Mouse (Mus musculus) megakaryocyte, embryonic 14.5 days (primary cell): ENCODE data around the gene Rhebl1. TPM values are rescaled to one million over a fixed set of nuclear protein-coding genes. Genes with fewer than 3 reads are reported as not detected.

Source experiments
- H3K27me3 ChIP-seq: replicated peaks from 2 replicates; pipeline ENCODE3; 2012; ENCODE audit warnings: inconsistent platforms
- H3K36me3 ChIP-seq: replicated peaks from 2 replicates; pipeline ENCODE3; 2012; ENCODE audit warnings: low read length, inconsistent platforms, mixed read lengths
- H3K4me1 ChIP-seq: 2 replicates; pipeline ENCODE4 v1.6.1; 2012; ENCODE audit warnings: inconsistent platforms
- H3K4me3 ChIP-seq: replicated peaks from 2 replicates; pipeline ENCODE3; 2012; ENCODE audit warnings: moderate library complexity, mild to moderate bottlenecking, inconsistent platforms
- H3K9me3 ChIP-seq: 2 replicates; pipeline ENCODE4 v1.6.1; 2012; ENCODE audit warnings: inconsistent platforms
- FLI1 ChIP-seq: IDR thresholded peaks from 2 replicates; pipeline ENCODE4 v1.6.1; 2012; ENCODE audit warnings: low read length, inconsistent platforms, mixed read lengths
- GATA1 ChIP-seq: IDR thresholded peaks from 3 replicates; pipeline ENCODE4 v1.6.1; 2012; ENCODE audit warnings: mixed read lengths, low read length, inconsistent platforms, borderline replicate concordance
- polyA plus RNA-seq: library from polyadenylated mRNA; stranded (reverse); fragments of >175 nt; gene quantifications from 2 replicates; pipeline ENCODE4 v1.2.3, GENCODE M21; 2012; ENCODE audit warnings: low replicate concordance; ENCODE audit not compliant: insufficient read depth

Gene Rhebl1
- polyA plus RNA-seq, 1 experiment = 0.19 TPM

DNA sequence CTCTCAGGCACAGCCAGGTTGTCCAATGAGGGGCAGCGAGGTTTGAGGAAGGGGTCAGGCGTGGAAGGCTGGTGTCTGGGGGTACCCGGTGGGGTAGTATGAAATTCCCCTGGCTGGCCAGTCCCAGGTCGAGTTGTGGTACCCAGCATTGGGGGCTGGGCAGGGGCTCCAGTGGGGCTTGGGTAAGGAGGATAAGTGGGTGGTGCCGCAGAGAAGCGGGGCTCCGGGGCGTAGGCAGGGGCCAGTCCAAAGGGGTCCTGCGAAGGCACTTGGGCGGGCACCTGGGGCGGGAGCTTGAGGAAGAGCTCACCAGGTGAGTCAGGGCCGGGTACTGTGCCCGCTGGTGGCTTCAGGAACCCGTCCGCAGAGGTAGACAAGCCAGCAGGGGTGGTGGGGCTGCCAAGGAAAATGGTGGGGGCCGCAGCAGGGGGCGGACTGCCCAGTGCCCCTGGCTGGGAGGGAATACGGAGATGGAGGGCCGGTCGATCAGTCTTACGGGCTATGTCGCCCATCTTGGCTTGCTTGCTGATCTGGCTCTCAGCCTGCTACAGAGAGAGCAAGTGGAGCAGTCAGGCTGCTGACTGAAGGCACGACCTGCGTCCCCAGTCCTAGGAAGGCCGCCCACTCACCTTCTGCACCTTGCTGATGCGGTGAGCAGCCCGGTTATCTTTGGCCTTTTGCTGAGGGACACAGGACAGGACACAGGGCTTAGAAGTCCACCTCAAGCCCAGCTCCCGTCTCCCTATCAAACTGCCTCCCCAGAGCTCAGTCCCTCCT lies 41.0 kb downstream of the Rhebl1 start:
- H3K27me3 ChIP-seq = no peaks in the 10 kb centered on the region
- H3K4me1 ChIP-seq = peaks cover 20% of the 10 kb centered on the region
- TF ChIP-seq FLI1 = no peak
- no peaks in the 10 kb centered on the region for H3K9me3 ChIP-seq
- H3K36me3 ChIP-seq = peaks cover 100% of the 10 kb centered on the region
- H3K4me3 ChIP-seq = no peak overlapping the region

DNA sequence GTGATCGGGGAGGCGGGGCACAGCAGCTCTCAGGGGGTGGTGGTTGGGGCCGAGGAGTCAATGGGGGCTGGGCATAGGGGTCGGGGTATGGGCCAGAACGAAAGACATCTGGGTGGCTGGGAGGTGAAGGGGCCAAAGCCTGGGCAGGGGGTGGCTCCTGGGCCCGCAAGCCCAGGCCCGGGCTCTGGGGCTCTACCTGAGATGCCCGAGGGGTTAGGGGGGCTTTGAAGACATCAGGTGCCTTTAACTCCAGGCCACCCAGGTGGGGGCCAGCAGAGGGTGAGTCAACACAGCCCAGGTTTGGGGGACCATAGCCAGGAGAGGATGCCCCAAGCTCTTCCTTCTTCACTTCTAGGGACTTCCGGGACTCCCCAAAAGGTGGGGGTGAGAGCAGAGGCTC lies 41.6 kb downstream of the Rhebl1 start:
- TF ChIP-seq GATA1 = no peak
- TF ChIP-seq FLI1 = no peak
- Histone ChIP-seq H3K36me3 (peaks cover 100% of the 10 kb centered on the region), H3K9me3 (no peaks in the 10 kb centered on the region), H3K4me3 (no peak overlapping the region), H3K27me3 (no peaks in the 10 kb centered on the region), H3K4me1 (peaks cover 26% of the 10 kb centered on the region)

GRCm38 (mm10) chr15:98852071-98852470 lies 42.3 kb downstream of the Rhebl1 start:
- no peaks in the 10 kb centered on the region for H3K9me3 ChIP-seq
- H3K4me3 ChIP-seq = no peak overlapping the region
- peaks cover 32% of the 10 kb centered on the region for H3K4me1 ChIP-seq
- H3K36me3 ChIP-seq = peaks cover 100% of the 10 kb centered on the region
- TF ChIP-seq FLI1 (no peak), GATA1 (no peak)
- no peaks in the 10 kb centered on the region for H3K27me3 ChIP-seq

DNA sequence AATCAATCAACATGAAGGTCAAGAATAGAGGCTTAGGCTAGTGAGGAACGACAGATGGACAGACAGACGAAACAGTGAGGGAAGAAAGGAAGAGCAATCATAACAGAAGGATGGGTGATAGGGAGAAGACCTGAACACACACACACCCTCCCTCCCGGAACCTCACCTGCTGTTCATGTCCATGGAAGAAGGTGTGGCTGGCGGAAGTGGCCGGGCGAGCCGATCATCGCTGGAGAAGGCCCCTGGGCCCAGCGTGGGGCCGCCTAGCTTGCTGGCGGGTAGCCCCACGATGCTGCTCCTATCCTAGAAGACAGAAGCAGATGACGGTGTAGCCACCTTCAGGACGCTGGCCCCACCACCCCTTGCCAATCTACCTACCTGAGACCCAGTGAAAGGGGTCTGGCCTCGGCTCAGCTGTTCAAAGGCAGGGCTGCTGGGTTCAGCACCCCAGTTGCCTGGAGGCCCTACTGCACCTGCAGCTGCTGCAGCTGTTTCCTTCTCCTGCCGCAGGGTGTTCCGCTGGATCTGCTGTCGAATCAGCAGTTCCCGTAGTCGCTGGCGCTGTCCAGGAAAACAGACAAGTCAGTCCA lies 43.0 kb downstream of the Rhebl1 start:
- Histone ChIP-seq H3K36me3 (peaks cover 100% of the 10 kb centered on the region), H3K27me3 (no peaks in the 10 kb centered on the region), H3K9me3 (no peaks in the 10 kb centered on the region), H3K4me1 (peaks cover 35% of the 10 kb centered on the region), H3K4me3 (no peak overlapping the region)
- no peak for TF ChIP-seq FLI1

GRCm38 (mm10) chr15:98850668-98851067 lies 43.7 kb downstream of the Rhebl1 start:
- TF ChIP-seq GATA1 (no peak), FLI1 (no peak)
- Histone ChIP-seq H3K4me1 (peaks cover 41% of the 10 kb centered on the region), H3K27me3 (no peaks in the 10 kb centered on the region), H3K9me3 (no peaks in the 10 kb centered on the region), H3K36me3 (peaks cover 100% of the 10 kb centered on the region), H3K4me3 (no peak overlapping the region)

DNA sequence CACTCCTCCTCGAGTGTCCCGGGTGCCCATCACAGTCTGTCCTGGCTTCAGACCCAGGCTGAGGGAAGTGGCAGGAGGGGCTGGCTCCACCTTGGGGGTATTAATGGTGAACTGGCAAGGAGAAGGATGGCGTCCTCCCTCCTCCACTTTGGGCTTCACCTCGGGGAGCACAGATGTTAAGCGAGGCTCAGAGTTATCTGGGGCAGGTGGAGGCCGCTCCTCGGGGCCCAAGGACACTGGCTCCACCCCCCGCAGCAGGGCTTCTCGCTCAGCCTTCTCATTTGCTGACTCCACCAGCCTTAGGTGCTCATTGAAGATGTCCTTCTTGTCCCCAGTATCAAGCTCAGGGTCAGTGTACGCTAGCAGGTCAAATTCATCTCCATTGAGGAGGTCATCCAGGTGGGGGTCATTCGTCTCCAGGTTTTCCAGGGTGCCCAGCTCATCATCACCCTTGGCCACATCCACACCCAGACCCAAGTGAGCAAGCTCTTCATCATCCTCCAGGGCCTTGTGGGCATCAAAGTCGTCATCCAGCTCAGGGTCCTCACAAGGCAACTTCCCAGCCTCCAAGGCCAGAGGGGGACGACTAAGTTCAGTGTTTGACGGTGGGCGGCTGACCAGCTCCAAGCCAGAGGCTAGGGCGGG lies 44.3 kb downstream of the Rhebl1 start:
- Histone ChIP-seq H3K27me3 (no peaks in the 10 kb centered on the region), H3K4me3 (no peak overlapping the region), H3K9me3 (no peaks in the 10 kb centered on the region), H3K36me3 (peaks cover 100% of the 10 kb centered on the region), H3K4me1 (peaks cover 41% of the 10 kb centered on the region)
- no peak for TF ChIP-seq GATA1
- TF ChIP-seq FLI1 = no peak

- no peaks in the 10 kb centered on the region for H3K9me3 ChIP-seq
- peaks cover 41% of the 10 kb centered on the region for H3K4me1 ChIP-seq
- H3K4me3 ChIP-seq = no peak overlapping the region
- no peaks in the 10 kb centered on the region for H3K27me3 ChIP-seq
- TF ChIP-seq GATA1 (no peak), FLI1 (no peak)
- H3K36me3 ChIP-seq = peaks cover 100% of the 10 kb centered on the region
Observed at GRCm38 (mm10) chr15:98849165-98849564, 45.2 kb downstream of the Rhebl1 start.

GRCm38 (mm10) chr15:98846140-98846539 lies 48.2 kb downstream of the Rhebl1 start:
- no peak overlapping the region for H3K4me3 ChIP-seq
- TF ChIP-seq FLI1 (no peak), GATA1 (no peak)
- H3K36me3 ChIP-seq = peaks cover 100% of the 10 kb centered on the region
- no peaks in the 10 kb centered on the region for H3K27me3 ChIP-seq
- no peaks in the 10 kb centered on the region for H3K9me3 ChIP-seq
- peaks cover 41% of the 10 kb centered on the region for H3K4me1 ChIP-seq

- Histone ChIP-seq H3K27me3 (no peaks in the 10 kb centered on the region), H3K9me3 (no peaks in the 10 kb centered on the region), H3K36me3 (peaks cover 100% of the 10 kb centered on the region), H3K4me1 (peaks cover 38% of the 10 kb centered on the region), H3K4me3 (no peak overlapping the region)
- TF ChIP-seq FLI1 (no peak), GATA1 (no peak)
Observed at GRCm38 (mm10) chr15:98845149-98845548, 49.2 kb downstream of the Rhebl1 start.

- H3K4me3 ChIP-seq = no peak overlapping the region
- H3K27me3 ChIP-seq = no peaks in the 10 kb centered on the region
- peaks cover 100% of the 10 kb centered on the region for H3K36me3 ChIP-seq
- peaks cover 33% of the 10 kb centered on the region for H3K4me1 ChIP-seq
- TF ChIP-seq FLI1 (no peak), GATA1 (no peak)
- H3K9me3 ChIP-seq = no peaks in the 10 kb centered on the region
Observed at GRCm38 (mm10) chr15:98843595-98844223, 50.6 kb downstream of the Rhebl1 start.
